Mouse (Mus musculus) layer of hippocampus, postnatal 14 days (tissue): Measurements from ENCODE around the gene Olfr1424. TPM values are rescaled to one million over a fixed set of nuclear protein-coding genes. Genes with fewer than 3 reads are reported as not detected.

Source experiments
- DNase-seq, 2 experiments: peaks; one replicate each; pipeline ENCODE4 v3.0.0; 2021 to 2022; ENCODE audit warnings: low spot score in 2 of 2, mixed read lengths in 1 of 2
- total RNA-seq, 2 experiments: library from RNA; stranded (reverse); gene quantifications; 2 replicates each; pipeline ENCODE4 v1.2.3; 2021

The Olfr1424 gene
- total RNA-seq, 2 experiments from 2014 or later: not detected

DNA sequence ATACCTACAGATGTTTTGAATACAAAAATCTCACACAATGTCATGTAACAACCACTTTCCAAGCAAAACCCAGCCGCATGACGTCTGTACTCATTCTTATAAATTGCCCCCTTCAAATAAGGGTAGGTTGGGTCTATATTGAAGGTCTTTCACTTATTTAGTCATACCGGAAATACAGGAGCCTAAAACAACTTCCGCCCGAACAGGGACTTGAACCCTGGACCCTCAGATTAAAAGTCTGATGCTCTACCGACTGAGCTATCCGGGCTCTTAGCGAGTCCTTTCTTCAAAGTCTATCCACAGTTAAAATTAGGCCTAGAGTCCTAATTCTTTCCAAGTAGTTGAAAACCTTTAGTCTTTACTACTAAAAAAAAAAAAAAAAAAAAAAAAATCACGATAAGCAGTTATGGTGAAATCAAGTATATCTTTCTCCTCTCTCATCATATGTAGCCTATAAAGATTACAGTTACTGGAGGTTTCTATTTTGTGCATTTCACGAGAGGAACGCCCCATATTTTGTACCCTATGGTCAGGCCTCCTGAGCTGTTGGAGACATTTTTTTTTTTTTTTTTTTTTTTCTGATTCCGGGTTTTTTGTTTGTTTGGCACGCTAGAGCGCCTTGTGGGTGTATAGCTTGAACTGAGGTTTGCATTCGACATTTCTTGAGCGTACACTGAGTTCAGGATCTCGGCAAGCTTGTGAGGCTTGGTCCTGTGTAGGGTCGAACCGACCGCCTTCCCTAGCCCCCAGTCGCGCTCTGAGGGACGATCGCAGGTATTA lies 52.8 kb downstream of the Olfr1424 start:
- peak; percentile 71 to 89 for DNase-seq

Other genes starting within 250 kb of the Olfr1424 start
- 10 to 100 TPM; 19.6 to 27.8 TPM for gene Stx3, start 243.3 kb downstream of the Olfr1424 start, total RNA-seq
- gene Olfr1417, start 223.5 kb downstream of the Olfr1424 start, total RNA-seq: not detected
- gene Olfr1418, start 201.6 kb downstream of the Olfr1424 start, total RNA-seq: not detected
- not detected for gene Olfr1419, start 187.6 kb downstream of the Olfr1424 start, total RNA-seq
- not detected for gene Olfr1420, start 176.1 kb downstream of the Olfr1424 start, total RNA-seq
- 10 to 100 TPM; 19.1 to 20.2 TPM for gene Patl1, start 150.3 kb downstream of the Olfr1424 start, total RNA-seq
- gene Osbp, start 96.7 kb downstream of the Olfr1424 start, total RNA-seq: 10 to 100 TPM; 54.8 to 56.2 TPM
- gene Olfr1423, start 21.4 kb downstream of the Olfr1424 start, total RNA-seq: not detected
- gene Olfr1425, start 15.0 kb upstream of the Olfr1424 start, total RNA-seq: not detected
- not detected for gene Olfr1426, start 29.3 kb upstream of the Olfr1424 start, total RNA-seq
- gene Olfr1427, start 40.7 kb upstream of the Olfr1424 start, total RNA-seq: not detected
- gene Olfr1428, start 53.2 kb upstream of the Olfr1424 start, total RNA-seq: not detected
- gene Olfr76, start 60.5 kb upstream of the Olfr1424 start, total RNA-seq: not detected
- not detected for gene Olfr1555-ps1, start 107.4 kb upstream of the Olfr1424 start, total RNA-seq
- not detected for gene Olfr1431, start 138.0 kb upstream of the Olfr1424 start, total RNA-seq
- gene Olfr1432, start 169.9 kb upstream of the Olfr1424 start, total RNA-seq: not detected
- gene Olfr262, start 179.0 kb upstream of the Olfr1424 start, total RNA-seq: not detected
- not detected for gene Olfr235, start 198.3 kb upstream of the Olfr1424 start, total RNA-seq
- not detected for gene Olfr1434, start 217.2 kb upstream of the Olfr1424 start, total RNA-seq
- gene Olfr1436, start 236.4 kb upstream of the Olfr1424 start, total RNA-seq: not detected